ENCODE assay signal across 24 mouse cellular contexts in the genomic region with DNA sequence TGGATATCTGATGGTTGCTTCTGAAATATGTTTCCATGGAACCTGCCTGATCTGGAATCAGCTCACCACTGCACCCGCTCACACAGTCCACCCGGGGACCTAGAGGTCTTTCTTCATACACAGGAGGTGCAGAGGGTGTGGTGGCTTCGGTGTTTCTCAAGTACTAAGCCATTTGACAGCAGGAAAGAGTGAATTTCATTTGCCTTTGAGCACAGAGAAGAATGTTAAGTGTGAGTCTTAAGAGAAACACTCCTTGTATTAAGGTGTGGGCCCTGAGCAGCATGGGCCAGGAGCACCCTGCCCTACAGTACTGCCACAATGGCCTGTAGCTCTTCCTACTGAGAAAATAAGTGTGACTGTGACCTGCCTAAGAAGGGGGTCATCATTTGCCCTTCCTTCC.
A peak's percentile ranks its signal among the peaks of the same experiment; 100 is the strongest.
DNase-seq lines count a peak whose midpoint lies in the region; ATAC-seq lines count a peak whose summit lies in the region.
"Had no signal": no experiment of that assay in that cellular context is flagged by ENCODE, and none has a peak within 500 bp of the region (broad histone marks: within the 10 kb centered on the region; RNA-seq: fewer than 3 reads in every experiment).

No protein-coding gene starts in this region.

- H3K4me3 ChIP-seq in heart, embryonic 10.5 days = no peak overlapping the region
- H3K4me3 ChIP-seq in kidney, embryonic 15.5 days (replicated peaks) = no peak overlapping the region
- no peak overlapping the region for H3K4me3 ChIP-seq in midbrain, embryonic 15.5 days
- no peak overlapping the region for H3K4me3 ChIP-seq in midbrain, embryonic 11.5 days (ENCODE audit: low read depth, low read length)
- no peak overlapping the region for H3K4me3 ChIP-seq in stomach, embryonic 15.5 days (replicated peaks)
- H3K4me3 ChIP-seq: embryonic facial prominence, embryonic 13.5 days; left cerebral cortex, adult 2 months; midbrain, embryonic 13.5 days; myocyte had no signal

- H3K9me3 ChIP-seq in heart, embryonic 10.5 days = no peaks in the 10 kb centered on the region
- H3K9me3 ChIP-seq in kidney, embryonic 15.5 days (replicated peaks) = no peaks in the 10 kb centered on the region
- H3K9me3 ChIP-seq in midbrain, embryonic 15.5 days = no peaks in the 10 kb centered on the region
- H3K9me3 ChIP-seq in midbrain, embryonic 11.5 days (ENCODE audit: control insufficient read depth, low read length) = no peaks in the 10 kb centered on the region
- H3K9me3 ChIP-seq in stomach, embryonic 15.5 days = no peaks in the 10 kb centered on the region
- H3K9me3 ChIP-seq: embryonic facial prominence, embryonic 13.5 days; midbrain, embryonic 13.5 days had no signal

- 86% methylated on average over 3 of the region's 3 CpGs for WGBS in heart, embryonic 10.5 days
- 75% methylated on average over 3 of the region's 3 CpGs for WGBS in kidney, embryonic 15.5 days
- WGBS in midbrain, embryonic 15.5 days = 91% methylated on average over 3 of the region's 3 CpGs
- WGBS in midbrain, embryonic 11.5 days = 88% methylated on average over 3 of the region's 3 CpGs
- WGBS in stomach, embryonic 15.5 days = 73% methylated on average over 3 of the region's 3 CpGs

- intact Hi-C loops in heart, postnatal 14 days (cut with DNase I) = no loop called here

- DNase-seq in heart, embryonic 10.5 days (ENCODE audit: low spot score) = peak; percentile 41
- DNase-seq in heart, postnatal 14 days = no peak
- no peak for DNase-seq in kidney, adult 18-20 months
- DNase-seq in midbrain, embryonic 11.5 days (ENCODE audit: low spot score, missing footprints) = no peak
- no peak for DNase-seq in cerebellum, adult 18-20 months
- DNase-seq: adrenal gland, adult 8-10 months; cerebellum, adult 9-11 months; gastrocnemius, postnatal 25 days; kidney, postnatal 25 days; left cerebral cortex, postnatal 4 days; retina, postnatal 1 day; thymus, postnatal 14 days had no signal

- ATAC-seq in kidney, embryonic 15.5 days (replicated peaks; ENCODE audit: low FRiP score) = peak; percentile 47; the same call in 1 of the 2 replicates
- no peak for ATAC-seq in midbrain, embryonic 15.5 days (replicated peaks)
- no peak for ATAC-seq in midbrain, embryonic 11.5 days (ENCODE audit: low FRiP score)
- ATAC-seq in stomach, embryonic 15.5 days (ENCODE audit: insufficient read depth, low FRiP score, low read depth) = no peak
- ATAC-seq: CD4-positive, CD25-positive, alpha-beta regulatory T cell, adult 4 months; forebrain, embryonic 14.5 days; inflammation-experienced regulatory T-cells, adult 6 months; midbrain, embryonic 13.5 days; Patski had no signal

- H3K27me3 ChIP-seq in heart, embryonic 10.5 days (ENCODE audit: insufficient read depth, poor library complexity, severe bottlenecking) = no peaks in the 10 kb centered on the region
- H3K27me3 ChIP-seq in kidney, embryonic 15.5 days = no peaks in the 10 kb centered on the region
- no peaks in the 10 kb centered on the region for H3K27me3 ChIP-seq in midbrain, embryonic 15.5 days (replicated peaks)
- H3K27me3 ChIP-seq in midbrain, embryonic 11.5 days (ENCODE audit: control insufficient read depth, insufficient read depth, low read length) = no peaks in the 10 kb centered on the region
- H3K27me3 ChIP-seq in stomach, embryonic 15.5 days (replicated peaks) = no peaks in the 10 kb centered on the region
- H3K27me3 ChIP-seq: embryonic facial prominence, embryonic 13.5 days; midbrain, embryonic 13.5 days; Patski had no signal

- H3K9ac ChIP-seq in kidney, embryonic 15.5 days = no peak overlapping the region
- no peak overlapping the region for H3K9ac ChIP-seq in midbrain, embryonic 15.5 days
- no peak overlapping the region for H3K9ac ChIP-seq in midbrain, embryonic 11.5 days (ENCODE audit: low read length)
- H3K9ac ChIP-seq in stomach, embryonic 15.5 days = no peak overlapping the region
- H3K9ac ChIP-seq: embryonic facial prominence, embryonic 13.5 days; midbrain, embryonic 13.5 days had no signal

- no peak overlapping the region for H3K27ac ChIP-seq in heart, embryonic 10.5 days
- peak overlapping the region; percentile 43 for H3K27ac ChIP-seq in kidney, embryonic 15.5 days
- 0 out of 2 replicates have a peak overlapping the region, but pooled peaks have one; percentile 28 for H3K27ac ChIP-seq in midbrain, embryonic 15.5 days
- H3K27ac ChIP-seq in midbrain, embryonic 11.5 days (ENCODE audit: low read depth, low read length) = no peak overlapping the region
- H3K27ac ChIP-seq in stomach, embryonic 15.5 days = 0 out of 2 replicates have a peak overlapping the region, but pooled peaks have one; percentile 21
- H3K27ac ChIP-seq: embryonic facial prominence, embryonic 13.5 days; left cerebral cortex, adult 2 months; midbrain, embryonic 13.5 days had no signal

- no peaks in the 10 kb centered on the region for H3K4me1 ChIP-seq in heart, embryonic 10.5 days
- peaks cover 27% of the 10 kb centered on the region for H3K4me1 ChIP-seq in kidney, embryonic 15.5 days
- H3K4me1 ChIP-seq in midbrain, embryonic 15.5 days = no peaks in the 10 kb centered on the region
- no peaks in the 10 kb centered on the region for H3K4me1 ChIP-seq in midbrain, embryonic 11.5 days (ENCODE audit: control insufficient read depth, insufficient read depth, low read length)
- peaks cover 15% of the 10 kb centered on the region for H3K4me1 ChIP-seq in stomach, embryonic 15.5 days

- no peaks in the 10 kb centered on the region for H3K36me3 ChIP-seq in heart, embryonic 10.5 days
- no peaks in the 10 kb centered on the region for H3K36me3 ChIP-seq in kidney, embryonic 15.5 days
- H3K36me3 ChIP-seq in midbrain, embryonic 15.5 days (replicated peaks) = no peaks in the 10 kb centered on the region
- no peaks in the 10 kb centered on the region for H3K36me3 ChIP-seq in midbrain, embryonic 11.5 days (ENCODE audit: control insufficient read depth, insufficient read depth, low read length)
- H3K36me3 ChIP-seq in stomach, embryonic 15.5 days = no peaks in the 10 kb centered on the region
- H3K36me3 ChIP-seq: embryonic facial prominence, embryonic 13.5 days; midbrain, embryonic 13.5 days had no signal

- H3K4me2 ChIP-seq in kidney, embryonic 15.5 days = no peak overlapping the region
- H3K4me2 ChIP-seq in midbrain, embryonic 15.5 days = no peak overlapping the region
- no peak overlapping the region for H3K4me2 ChIP-seq in midbrain, embryonic 11.5 days
- H3K4me2 ChIP-seq in stomach, embryonic 15.5 days = no peak overlapping the region
- H3K4me2 ChIP-seq: embryonic facial prominence, embryonic 13.5 days; liver, embryonic 11.5 days; midbrain, embryonic 13.5 days had no signal

Comparison
In these comparisons a context has a peak if more than half of its experiments do, and no peak if none do; other contexts are left out.
1. H3K27ac ChIP-seq: peak in kidney, embryonic 15.5 days (single experiment), midbrain, embryonic 15.5 days (single experiment) and stomach, embryonic 15.5 days (single experiment); none in heart, embryonic 10.5 days (single experiment) and midbrain, embryonic 11.5 days (single experiment).